Mouse (Mus musculus) MEL (cell line): ENCODE results near the gene Cdk1. TPM values are rescaled to one million over a fixed set of nuclear protein-coding genes. Genes with fewer than 3 reads are reported as not detected.

Experiments
- DNase-seq: peaks from one replicate; pipeline ENCODE4 v3.0.0; 2011; ENCODE audit warnings: low read depth, low spot score
- H3K27ac ChIP-seq: 2 replicates; pipeline ENCODE4 v1.5.1; 2012; ENCODE audit warnings: low read depth, mild to moderate bottlenecking, control low read depth, low read length, moderate library complexity; ENCODE audit not compliant: control insufficient read depth
- H3K27me3 ChIP-seq, 2 experiments: fragments of 150-350 bp in 1 of 2; sonication (generic) in 1 of 2; 2 replicates each; pipeline ENCODE4 v1.6.1; 2012; ENCODE audit warnings: low read length in 2 of 2, mild to moderate bottlenecking in 2 of 2, improper control_type of control experiment in 1 of 2, moderate library complexity in 1 of 2; ENCODE audit not compliant: insufficient read depth in 2 of 2, control insufficient read depth in 1 of 2
- H3K36me3 ChIP-seq, 2 experiments: 2 replicates each; pipeline ENCODE4 v1.6.1; 2012 to 2014; ENCODE audit warnings: low read length in 2 of 2, improper control_type of control experiment in 1 of 2, inconsistent platforms in 1 of 2, mild to moderate bottlenecking in 1 of 2; ENCODE audit not compliant: insufficient read depth in 2 of 2, control insufficient read depth in 1 of 2
- H3K4me1 ChIP-seq, 2 experiments: fragments of 150-350 bp in 1 of 2; sonication (generic) in 1 of 2; 2 replicates each; pipeline ENCODE4 v1.6.1; 2012; ENCODE audit warnings: low read length in 2 of 2, improper control_type of control experiment in 1 of 2, mild to moderate bottlenecking in 1 of 2; ENCODE audit not compliant: insufficient read depth in 2 of 2, control insufficient read depth in 1 of 2
- H3K4me3 ChIP-seq, 2 experiments: fragments of 150-350 bp in 1 of 2; sonication (generic) in 1 of 2; 2 replicates each; pipeline ENCODE4 v1.5.1; 2012; ENCODE audit warnings: low read depth in 2 of 2, low read length in 2 of 2, mild to moderate bottlenecking in 2 of 2, moderate library complexity in 2 of 2, control low read depth in 1 of 2, improper control_type of control experiment in 1 of 2; ENCODE audit not compliant: control insufficient read depth in 1 of 2, insufficient read depth in 1 of 2
- H3K79me2 ChIP-seq: 2 replicates; pipeline ENCODE4 v1.6.1; 2012; ENCODE audit warnings: mild to moderate bottlenecking, low read length, moderate library complexity; ENCODE audit not compliant: control insufficient read depth, poor library complexity, insufficient read depth
- H3K9ac ChIP-seq: 2 replicates; pipeline ENCODE4 v1.6.1; 2012; ENCODE audit warnings: low read depth, mild to moderate bottlenecking, control low read depth, low read length, moderate library complexity; ENCODE audit not compliant: control insufficient read depth, poor library complexity, severe bottlenecking
- H3K9me3 ChIP-seq: fragments of 150-350 bp; sonication (generic); replicated peaks from 2 replicates; pipeline ENCODE4 v1.6.1; 2012; ENCODE audit warnings: mild to moderate bottlenecking, low read length, improper control_type of control experiment, moderate library complexity; ENCODE audit not compliant: insufficient read depth
- CHD1 ChIP-seq: IDR thresholded peaks from 2 replicates; pipeline ENCODE4 v1.6.1; 2012; ENCODE audit warnings: low read depth, mild to moderate bottlenecking, inconsistent platforms, low read length, improper control_type of control experiment
- CHD2 ChIP-seq: IDR thresholded peaks from 2 replicates; pipeline ENCODE4 v1.6.1; 2011; ENCODE audit warnings: low read length, improper control_type of control experiment
- CTCF ChIP-seq, 3 experiments: IDR thresholded peaks in 2 of 3; conservative IDR thresholded peaks in 1 of 3; 2 replicates each; pipeline ENCODE4 v1.5.1; 2011 to 2012; ENCODE audit warnings: low read length in 3 of 3, low read depth in 2 of 3, mild to moderate bottlenecking in 2 of 3, improper control_type of control experiment in 1 of 3, inconsistent platforms in 1 of 3, mixed read lengths in 1 of 3, moderate library complexity in 1 of 3; ENCODE audit not compliant: control insufficient read depth in 1 of 3, insufficient read depth in 1 of 3, poor library complexity in 1 of 3, severe bottlenecking in 1 of 3
- E2F4 ChIP-seq: IDR thresholded peaks from 2 replicates; pipeline ENCODE4 v1.6.1; 2011; ENCODE audit warnings: low read depth, low read length, improper control_type of control experiment, borderline replicate concordance
- ELF1 ChIP-seq: IDR thresholded peaks from 2 replicates; pipeline ENCODE4 v1.6.1; 2014; ENCODE audit warnings: low read depth, mild to moderate bottlenecking, inconsistent platforms, low read length, improper control_type of control experiment, moderate library complexity
- EP300 ChIP-seq, 2 experiments: IDR thresholded peaks; 2 replicates each; pipeline ENCODE4 v1.6.1; 2011; ENCODE audit warnings: improper control_type of control experiment in 2 of 2, low read length in 2 of 2, low read depth in 1 of 2, mild to moderate bottlenecking in 1 of 2
- GABPA ChIP-seq: IDR thresholded peaks from 2 replicates; pipeline ENCODE4 v1.6.1; 2012; ENCODE audit warnings: low read depth, mild to moderate bottlenecking, inconsistent platforms, low read length, improper control_type of control experiment, moderate library complexity
- GATA1 ChIP-seq: IDR thresholded peaks from 2 replicates; pipeline ENCODE4 v1.6.1; 2011; ENCODE audit warnings: low read depth, low read length, improper control_type of control experiment
- HCFC1 ChIP-seq: IDR thresholded peaks from 2 replicates; pipeline ENCODE4 v1.6.1; 2012; ENCODE audit warnings: low read depth, mild to moderate bottlenecking, inconsistent platforms, low read length, improper control_type of control experiment, moderate library complexity
- JUND ChIP-seq: IDR thresholded peaks from 2 replicates; pipeline ENCODE4 v1.6.1; 2011; ENCODE audit warnings: low read depth, mild to moderate bottlenecking, improper control_type of control experiment, low read length
- MAFK ChIP-seq: IDR thresholded peaks from 2 replicates; pipeline ENCODE4 v1.6.1; 2011; ENCODE audit warnings: low read depth, mild to moderate bottlenecking, low read length, improper control_type of control experiment, borderline replicate concordance
- MAZ ChIP-seq: IDR thresholded peaks from 2 replicates; pipeline ENCODE4 v1.6.1; 2012; ENCODE audit warnings: low read depth, mild to moderate bottlenecking, inconsistent platforms, low read length, improper control_type of control experiment
- POLR2A ChIP-seq, 2 experiments: IDR thresholded peaks; 2 replicates each; pipeline ENCODE4 v1.6.1; 2011 to 2012; ENCODE audit warnings: low read length in 2 of 2, mild to moderate bottlenecking in 2 of 2, control low read depth in 1 of 2, improper control_type of control experiment in 1 of 2, low read depth in 1 of 2, moderate library complexity in 1 of 2; ENCODE audit not compliant: control insufficient read depth in 1 of 2, insufficient read depth in 1 of 2, poor library complexity in 1 of 2
- POLR2AphosphoS2 ChIP-seq: IDR thresholded peaks from 2 replicates; pipeline ENCODE4 v1.6.1; 2011; ENCODE audit warnings: low read length, improper control_type of control experiment
- POLR2AphosphoS5 ChIP-seq: IDR thresholded peaks from 2 replicates; pipeline ENCODE4 v1.6.1; 2012; ENCODE audit warnings: low read depth, borderline replicate concordance, mild to moderate bottlenecking, inconsistent platforms, low read length, moderate library complexity, mixed read lengths
- RAD21 ChIP-seq: IDR thresholded peaks from 2 replicates; pipeline ENCODE4 v1.6.1; 2011; ENCODE audit warnings: mild to moderate bottlenecking, low read depth, low read length, improper control_type of control experiment
- RCOR1 ChIP-seq: IDR thresholded peaks from 2 replicates; pipeline ENCODE4 v1.6.1; 2012; ENCODE audit warnings: low read depth, mild to moderate bottlenecking, inconsistent platforms, low read length, improper control_type of control experiment
- SIN3A ChIP-seq: IDR thresholded peaks from 2 replicates; pipeline ENCODE4 v1.6.1; 2012; ENCODE audit warnings: low read length, improper control_type of control experiment, inconsistent platforms
- SMC3 ChIP-seq: IDR thresholded peaks from 2 replicates; pipeline ENCODE4 v1.6.1; 2011; ENCODE audit warnings: low read depth, low read length, improper control_type of control experiment
- TBP ChIP-seq: IDR thresholded peaks from 2 replicates; pipeline ENCODE4 v1.8.0; 2011; ENCODE audit warnings: low read depth, low read length, improper control_type of control experiment
- USF1 ChIP-seq: IDR thresholded peaks from 2 replicates; pipeline ENCODE4 v1.6.1; 2014; ENCODE audit warnings: low read depth, mild to moderate bottlenecking, inconsistent platforms, low read length, improper control_type of control experiment, moderate library complexity
- USF2 ChIP-seq, 2 experiments: IDR thresholded peaks; 2 replicates each; pipeline ENCODE4 v1.6.1; 2011 to 2012; ENCODE audit warnings: improper control_type of control experiment in 2 of 2, low read length in 2 of 2, borderline replicate concordance in 1 of 2, inconsistent platforms in 1 of 2, low read depth in 1 of 2, mild to moderate bottlenecking in 1 of 2; ENCODE audit not compliant: insufficient read depth in 1 of 2
- ZKSCAN1 ChIP-seq: IDR thresholded peaks from 2 replicates; pipeline ENCODE4 v1.6.1; 2012; ENCODE audit warnings: low read depth, mild to moderate bottlenecking, inconsistent platforms, low read length, improper control_type of control experiment, moderate library complexity
- polyA plus RNA-seq, 2 experiments: library from polyadenylated mRNA; stranded (reverse) in 1 of 2; unstranded in 1 of 2; fragments of >175 nt in 1 of 2; fragments of >200 nt in 1 of 2; gene quantifications; 2 replicates each; pipeline versions ENCODE4 v1.2.1 to v1.2.4; 2012; ENCODE audit warnings: low replicate concordance in 2 of 2, low read depth in 1 of 2; ENCODE audit not compliant: insufficient read length in 2 of 2, insufficient read depth in 1 of 2, missing spikeins in 1 of 2
- total RNA-seq: library from RNA; depleted of rRNA; stranded (reverse); fragments of 300-350 nt; gene quantifications from 2 replicates; pipeline ENCODE4 v1.2.3, GENCODE M21; 2012

The Cdk1 gene
- total and polyA plus RNA-seq, 3 experiments: 223 to 562 (median 311) TPM

- peak; percentile 47 to 73 (median 56) for TF ChIP-seq CTCF (IDR thresholded peaks at IDR 0.05 in 2 of 3, conservative IDR thresholded peaks at IDR 0.05 in 1 of 3; ENCODE audit: control insufficient read depth in 1 of 3, insufficient read depth in 1 of 3, low read depth in 2 of 3, low read length in 3 of 3, poor library complexity in 1 of 3, severe bottlenecking in 1 of 3)
- TF ChIP-seq ELF1: no peak
- TF ChIP-seq SIN3A: no peak
- TF ChIP-seq MAFK: no peak
- TF ChIP-seq ZKSCAN1: no peak
- TF ChIP-seq SMC3: 0 out of 2 replicates have a peak, but pooled peaks have one; percentile 24
- TF ChIP-seq, all 39 proteins: peak for 2
- H3K27me3 ChIP-seq: no peaks in the 10 kb centered on the region
- H3K79me2 ChIP-seq: no peaks in the 10 kb centered on the region
- DNase-seq: peak; percentile 11
- H3K36me3 ChIP-seq: no peaks in the 10 kb centered on the region
- no peaks in the 10 kb centered on the region for H3K9me3 ChIP-seq
- no peaks in the 10 kb centered on the region for H3K4me1 ChIP-seq
- H3K9ac ChIP-seq: no peak overlapping the region
- no peak overlapping the region for H3K4me3 ChIP-seq
- H3K27ac ChIP-seq: no peak overlapping the region
Measured at GRCm38 (mm10) chr10:69371441-69371840, 18.7 kb upstream of the Cdk1 start.

GRCm38 (mm10) chr10:69369321-69369720 lies 16.6 kb upstream of the Cdk1 start:
- no peaks in the 10 kb centered on the region for H3K9me3 ChIP-seq
- no peaks in the 10 kb centered on the region for H3K36me3 ChIP-seq
- DNase-seq: no peak
- H3K4me3 ChIP-seq: no peak overlapping the region
- H3K27me3 ChIP-seq: no peaks in the 10 kb centered on the region
- H3K79me2 ChIP-seq: no peaks in the 10 kb centered on the region
- no peaks in the 10 kb centered on the region for H3K4me1 ChIP-seq
- no peak overlapping the region for H3K27ac ChIP-seq
- no peak overlapping the region for H3K9ac ChIP-seq
- TF ChIP-seq EP300 (IDR thresholded peaks at IDR 0.05; ENCODE audit: low read depth in 1 of 2, low read length in 2 of 2) (no peak), POLR2AphosphoS5 (no peak), CHD1 (no peak), CHD2 (no peak), POLR2A (IDR thresholded peaks at IDR 0.05; ENCODE audit: control insufficient read depth in 1 of 2, insufficient read depth in 1 of 2, low read depth in 1 of 2, low read length in 2 of 2, poor library complexity in 1 of 2) (no peak), CTCF (IDR thresholded peaks at IDR 0.05 in 2 of 3, conservative IDR thresholded peaks at IDR 0.05 in 1 of 3; ENCODE audit: control insufficient read depth in 1 of 3, insufficient read depth in 1 of 3, low read depth in 2 of 3, low read length in 3 of 3, poor library complexity in 1 of 3, severe bottlenecking in 1 of 3) (no peak), ELF1 (no peak), GABPA (no peak), GATA1 (no peak), USF2 (IDR thresholded peaks at IDR 0.05; ENCODE audit: borderline replicate concordance in 1 of 2, insufficient read depth in 1 of 2, low read depth in 1 of 2, low read length in 2 of 2) (no peak), RCOR1 (no peak), RAD21 (no peak), SIN3A (no peak), TBP (no peak), E2F4 (no peak), USF1 (no peak), HCFC1 (no peak), JUND (no peak), POLR2AphosphoS2 (no peak), MAZ (no peak)
